Mouse (Mus musculus): Measurements from ENCODE around the gene Dusp7. TPM values are rescaled to one million over a fixed set of nuclear protein-coding genes. Genes with fewer than 3 reads are reported as not detected.

The Dusp7 gene
- total RNA-seq (2023), result 39.1 TPM

DNA sequence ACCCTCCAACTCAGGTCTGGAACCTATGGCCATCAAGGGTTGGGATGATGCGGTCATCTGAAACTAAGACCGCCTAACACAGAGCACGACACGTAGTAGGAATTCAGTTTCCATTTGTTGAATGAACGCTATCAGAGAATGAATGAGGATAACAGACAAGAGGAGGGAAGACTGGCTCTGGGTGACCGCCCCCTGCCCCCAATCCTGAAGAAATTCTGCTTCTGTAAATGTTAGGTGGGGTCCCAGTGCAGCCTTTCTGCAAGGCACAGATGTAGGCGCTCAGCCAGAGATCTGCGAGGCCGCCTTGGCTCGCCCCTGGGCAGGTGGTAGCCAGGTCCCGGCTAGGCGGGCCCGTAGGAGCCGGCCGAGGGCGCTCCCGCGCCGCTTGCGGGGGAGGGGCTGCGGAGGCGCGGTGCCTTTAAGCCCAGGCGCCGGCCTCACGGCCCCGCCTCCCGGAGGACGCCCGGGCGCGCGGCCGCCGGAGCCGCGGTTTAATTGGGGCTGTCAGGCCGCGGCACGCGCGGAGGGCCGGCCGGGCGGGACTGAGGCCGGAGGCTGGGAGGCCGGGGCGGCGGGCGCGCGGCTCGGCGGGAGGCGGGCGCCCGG, at the start of gene Dusp7:
Gene Dusp7, plus strand, starts transcription at position 521 of the 606 bp plus-strand sequence.

Other genes with a start within 250 kb of the Dusp7 start
- 6.4 TPM for gene Glyctk, start 210.5 kb upstream of the Dusp7 start, total RNA-seq (2023)
- 156 TPM for gene Wdr82, start 197.7 kb upstream of the Dusp7 start, total RNA-seq (2023)
- 44.7 TPM for gene Ppm1m, start 168.9 kb upstream of the Dusp7 start, total RNA-seq (2023)
- gene Twf2, start 165.5 kb upstream of the Dusp7 start, total RNA-seq (2023), result 131 TPM
- 5.8 TPM for gene Tlr9, start 146.0 kb upstream of the Dusp7 start, total RNA-seq (2023)
- gene Alas1, start 120.0 kb upstream of the Dusp7 start, total RNA-seq (2023), result 37.0 TPM
- 5.4 TPM for gene Poc1a, start 87.6 kb upstream of the Dusp7 start, total RNA-seq (2023)
- 901 TPM for gene Rpl29, start 60.8 kb downstream of the Dusp7 start, total RNA-seq (2023)
- 14.5 TPM for gene Acy1, start 69.7 kb downstream of the Dusp7 start, total RNA-seq (2023)
- gene Abhd14b, start 78.8 kb downstream of the Dusp7 start, total RNA-seq (2023), result 4.7 TPM
- 10.3 TPM for gene Abhd14a, start 79.0 kb downstream of the Dusp7 start, total RNA-seq (2023)
- gene Pcbp4, start 84.7 kb downstream of the Dusp7 start, total RNA-seq (2023), result 7.9 TPM
- 0.30 TPM for gene Gpr62, start 97.3 kb downstream of the Dusp7 start, total RNA-seq (2023)
- gene Rrp9, start 107.3 kb downstream of the Dusp7 start, total RNA-seq (2023), result 89.6 TPM
- 45.1 TPM for gene Parp3, start 108.3 kb downstream of the Dusp7 start, total RNA-seq (2023)
- gene Iqcf1, start 131.3 kb downstream of the Dusp7 start, total RNA-seq (2023), result not detected
- gene Iqcf5, start 145.9 kb downstream of the Dusp7 start, total RNA-seq (2023), result not detected
- gene Iqcf3, start 193.0 kb downstream of the Dusp7 start, total RNA-seq (2023), result not detected
- gene Iqcf4, start 202.4 kb downstream of the Dusp7 start, total RNA-seq (2023), result not detected